Mouse (Mus musculus) embryo, embryonic 9.5 days (tissue): Measurements from ENCODE around the gene Ntrk3.

Experiments used
- DNase-seq: peaks from one replicate; pipeline ENCODE4 v3.0.0-alpha.2; 2017; ENCODE audit errors: extremely low spot score

Gene Ntrk3

GRCm38 (mm10) chr7:78520243-78520927 lies 217.4 kb downstream of the Ntrk3 start:
- DNase-seq = no peak

- DNase-seq = no peak
Measured at GRCm38 (mm10) chr7:78519689-78520088, 218.1 kb downstream of the Ntrk3 start.

- DNase-seq = no peak
Measured at GRCm38 (mm10) chr7:78518760-78519363, 218.9 kb downstream of the Ntrk3 start.

GRCm38 (mm10) chr7:78515042-78515609 lies 222.7 kb downstream of the Ntrk3 start:
- no peak for DNase-seq

- DNase-seq = no peak
Measured at GRCm38 (mm10) chr7:78507032-78507611, 230.7 kb downstream of the Ntrk3 start.

- no peak for DNase-seq
Measured at GRCm38 (mm10) chr7:78500863-78501262, 236.9 kb downstream of the Ntrk3 start.

- DNase-seq = no peak
Measured at GRCm38 (mm10) chr7:78499970-78500369, 237.8 kb downstream of the Ntrk3 start.

GRCm38 (mm10) chr7:78498356-78498755 lies 239.5 kb downstream of the Ntrk3 start:
- DNase-seq = no peak

GRCm38 (mm10) chr7:78497819-78498218 lies 240.0 kb downstream of the Ntrk3 start:
- peak; percentile 10 for DNase-seq

GRCm38 (mm10) chr7:78493591-78493990 lies 244.2 kb downstream of the Ntrk3 start:
- no peak for DNase-seq

- no peak for DNase-seq
Measured at GRCm38 (mm10) chr7:78491176-78491575, 246.6 kb downstream of the Ntrk3 start.

- DNase-seq = no peak
Measured at GRCm38 (mm10) chr7:78484290-78484689, 253.5 kb downstream of the Ntrk3 start.

- no peak for DNase-seq
Measured at GRCm38 (mm10) chr7:78483729-78484128, 254.1 kb downstream of the Ntrk3 start.

GRCm38 (mm10) chr7:78483061-78483460 lies 254.8 kb downstream of the Ntrk3 start:
- DNase-seq = no peak

GRCm38 (mm10) chr7:78478881-78479280 lies 258.9 kb downstream of the Ntrk3 start:
- DNase-seq = no peak

- DNase-seq = no peak
Measured at GRCm38 (mm10) chr7:78471755-78472154, 266.1 kb downstream of the Ntrk3 start.

- DNase-seq = no peak
Measured at GRCm38 (mm10) chr7:78471270-78471669, 266.5 kb downstream of the Ntrk3 start.

- no peak for DNase-seq
Measured at GRCm38 (mm10) chr7:78462605-78463004, 275.2 kb downstream of the Ntrk3 start.

GRCm38 (mm10) chr7:78459021-78459420 lies 278.8 kb downstream of the Ntrk3 start:
- DNase-seq = no peak

GRCm38 (mm10) chr7:78451666-78452065 lies 286.1 kb downstream of the Ntrk3 start:
- no peak for DNase-seq

- no peak for DNase-seq
Measured at GRCm38 (mm10) chr7:78449909-78450592, 287.8 kb downstream of the Ntrk3 start.

- DNase-seq = no peak
Measured at GRCm38 (mm10) chr7:78448841-78449240, 289.0 kb downstream of the Ntrk3 start.
